Mouse (Mus musculus): ENCODE results near the gene Ak1.

DNA sequence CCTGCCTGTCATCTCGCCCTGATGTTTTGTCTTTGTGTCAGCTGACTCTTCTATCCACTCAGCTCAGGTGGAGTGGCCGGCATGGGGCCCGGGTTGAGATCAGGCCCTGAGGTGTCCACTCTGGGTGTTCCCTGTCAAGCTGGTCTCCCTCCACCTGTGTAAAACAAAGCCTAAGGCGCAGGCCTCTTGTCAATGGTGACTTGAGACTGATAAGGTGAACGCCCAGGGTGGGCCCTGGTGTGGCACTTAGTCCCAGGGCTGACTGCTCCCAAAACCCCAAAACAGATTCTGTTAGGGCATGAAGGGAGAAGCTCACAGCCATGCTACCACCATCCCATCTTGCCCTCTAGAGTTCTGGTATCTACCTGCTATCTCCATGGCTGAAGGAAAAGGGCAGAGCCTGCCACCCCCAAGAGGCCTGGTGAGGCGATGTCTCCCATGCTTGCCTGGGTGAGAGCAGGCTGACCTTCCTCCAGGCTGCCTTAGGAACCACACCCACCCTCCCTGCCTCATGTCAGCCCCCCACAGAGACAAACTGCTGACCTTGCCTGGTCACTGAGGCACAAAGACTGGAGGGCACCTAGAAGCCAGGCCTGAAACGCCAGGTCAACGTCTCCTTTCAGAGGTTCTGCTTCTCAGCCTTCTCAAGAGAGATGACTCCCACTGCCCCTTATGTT, 23.4 kb downstream of the Ak1 start:
- TF ChIP-seq ZC3H11A (IDR thresholded peaks at IDR 0.05; ENCODE audit: borderline replicate concordance, low read depth, low read length) (no peak), CHD2 (IDR thresholded peaks at IDR 0.05; ENCODE audit: low read depth, low read length) (no peak), HCFC1 (IDR thresholded peaks at IDR 0.05; ENCODE audit: borderline replicate concordance, insufficient read depth, low read length) (no peak), MAFK (IDR thresholded peaks at IDR 0.05; ENCODE audit: insufficient read depth, low read depth, low read length) (no peak), ZNF384 (IDR thresholded peaks at IDR 0.05; ENCODE audit: low read depth, low read length) (no peak)

Measured in ES-E14 (cell line).